Mouse (Mus musculus) myocyte (in vitro differentiated cells): ENCODE results near the gene Gria2. TPM values are rescaled to one million over a fixed set of nuclear protein-coding genes. Genes with fewer than 3 reads are reported as not detected.

ENCODE experiments used
- H3K27me3 ChIP-seq: one replicate; pipeline ENCODE4 v1.6.1; 2011; ENCODE audit not compliant: control insufficient read depth, insufficient read depth, insufficient read length
- H3K36me3 ChIP-seq: one replicate; pipeline ENCODE4 v1.6.1; 2011; ENCODE audit not compliant: control insufficient read depth, insufficient read depth
- H3K4me2 ChIP-seq: one replicate; pipeline ENCODE4 v1.6.1; 2011; ENCODE audit warnings: low read depth, control low read depth
- H3K4me3 ChIP-seq: one replicate; pipeline ENCODE4 v1.5.1; 2011; ENCODE audit warnings: mild to moderate bottlenecking, control low read depth, moderate library complexity
- H3K79me2 ChIP-seq: one replicate; pipeline ENCODE4 v1.6.1; 2011; ENCODE audit not compliant: control insufficient read depth, insufficient read depth
- H3ac ChIP-seq: one replicate; pipeline ENCODE4 v1.6.1; 2011; ENCODE audit not compliant: control insufficient read depth, insufficient read length
- CEBPB ChIP-seq: IDR thresholded peaks from 2 replicates; pipeline ENCODE4 v1.6.1; 2011; ENCODE audit warnings: mild to moderate bottlenecking, moderate library complexity; ENCODE audit not compliant: poor library complexity, insufficient read depth, severe bottlenecking
- E2F4 ChIP-seq: IDR thresholded peaks from one replicate; pipeline ENCODE4 v1.6.1; 2011; ENCODE audit warnings: mild to moderate bottlenecking, control low read depth, moderate library complexity; ENCODE audit not compliant: insufficient read depth
- MAX ChIP-seq: IDR thresholded peaks from one replicate; pipeline ENCODE4 v1.6.1; 2011; ENCODE audit warnings: low read depth, mild to moderate bottlenecking, control low read depth
- MYOD1 ChIP-seq, 3 experiments: IDR thresholded peaks; one replicate each; pipeline ENCODE4 v1.6.1; 2011; ENCODE audit warnings: control low read depth in 2 of 3, low read depth in 2 of 3, mild to moderate bottlenecking in 2 of 3, moderate library complexity in 1 of 3; ENCODE audit not compliant: insufficient read length in 2 of 3, control insufficient read depth in 1 of 3
- MYOG ChIP-seq, 3 experiments: IDR thresholded peaks; one replicate each; pipeline ENCODE4 v1.6.1; 2011; ENCODE audit warnings: control low read depth in 2 of 3, low read depth in 2 of 3, mild to moderate bottlenecking in 2 of 3; ENCODE audit not compliant: insufficient read length in 2 of 3, control insufficient read depth in 1 of 3, insufficient read depth in 1 of 3
- POLR2A ChIP-seq: IDR thresholded peaks from one replicate; pipeline ENCODE4 v1.6.1; 2011; ENCODE audit warnings: low read depth, mild to moderate bottlenecking, control low read depth, moderate library complexity; ENCODE audit not compliant: insufficient read length
- POLR2AphosphoS2 ChIP-seq: IDR thresholded peaks from one replicate; pipeline ENCODE4 v1.6.1; 2011; ENCODE audit warnings: low read depth, control low read depth; ENCODE audit not compliant: insufficient read length
- REST ChIP-seq: IDR thresholded peaks from one replicate; pipeline ENCODE4 v1.6.1; 2011; ENCODE audit warnings: mild to moderate bottlenecking, control low read depth, moderate library complexity; ENCODE audit not compliant: insufficient read depth, insufficient read length
- SRF ChIP-seq: IDR thresholded peaks from one replicate; pipeline ENCODE4 v1.6.1; 2011; ENCODE audit warnings: low read depth; ENCODE audit not compliant: control insufficient read depth, insufficient read length
- TCF12 ChIP-seq: IDR thresholded peaks from one replicate; pipeline ENCODE4 v1.6.1; 2011; ENCODE audit warnings: mild to moderate bottlenecking, control low read depth; ENCODE audit not compliant: poor library complexity, insufficient read depth, severe bottlenecking
- TCF3 ChIP-seq: IDR thresholded peaks from one replicate; pipeline ENCODE4 v1.6.1; 2011; ENCODE audit warnings: low read depth, control low read depth; ENCODE audit not compliant: insufficient read length
- USF1 ChIP-seq: IDR thresholded peaks from one replicate; pipeline ENCODE4 v1.6.1; 2011; ENCODE audit warnings: low read depth, mild to moderate bottlenecking, control low read depth, moderate library complexity
- polyA plus RNA-seq: library from polyadenylated mRNA; unstranded; fragments of >200 nt; fragmentation: generic; extraction: Trizol; gene quantifications from one replicate; pipeline ENCODE4 v1.2.1, GENCODE M21; 2012; ENCODE audit warnings: missing spikeins

Gria2 gene
- polyA plus RNA-seq, 1 experiment, result not detected

DNA sequence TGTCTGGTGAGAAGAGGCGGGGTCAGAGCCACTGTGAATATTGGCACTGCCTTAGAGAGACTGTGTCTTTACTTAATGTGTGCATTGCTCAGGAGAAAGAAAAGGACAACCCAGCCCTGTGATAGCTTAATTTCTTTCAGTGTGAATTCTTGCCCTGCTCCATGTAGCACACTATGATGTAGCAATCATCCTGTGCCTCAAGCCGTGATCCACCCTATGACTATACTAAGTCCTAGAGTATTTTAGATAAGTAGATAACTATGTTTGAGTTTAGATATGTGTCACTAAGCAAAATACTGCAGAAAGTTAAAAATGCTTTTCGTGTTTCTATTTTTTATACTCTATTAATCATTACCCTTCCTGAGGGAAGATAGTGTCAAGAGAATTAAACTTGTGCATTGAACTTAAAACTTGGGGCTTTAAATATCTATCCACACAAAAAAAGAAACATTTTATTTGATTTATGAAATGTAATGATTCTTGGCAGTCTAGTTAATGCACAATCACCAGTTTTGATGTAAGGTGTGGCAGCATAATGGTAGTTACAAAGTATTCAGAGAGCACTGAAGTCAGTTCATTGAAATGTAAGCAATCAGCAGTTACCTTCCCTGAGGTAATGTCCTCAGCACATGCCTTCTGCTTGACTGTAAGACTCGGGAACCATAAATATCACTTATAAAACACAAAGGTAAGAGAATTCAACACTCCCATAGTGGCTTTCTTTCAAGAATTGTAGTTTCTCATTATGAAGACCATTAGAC is 22.1 kb downstream of the Gria2 start:
- Histone ChIP-seq H3K4me2 (no peak overlapping the region), H3K4me3 (no peak overlapping the region), H3K79me2 (no peaks in the 10 kb centered on the region), H3K36me3 (no peaks in the 10 kb centered on the region), H3K27me3 (no peaks in the 10 kb centered on the region), H3ac (no peak overlapping the region)
- no peak for TF ChIP-seq USF1
- no peak for TF ChIP-seq E2F4
- TF ChIP-seq SRF, result no peak
- TF ChIP-seq MAX, result no peak
- no peak for TF ChIP-seq REST
- no peak for TF ChIP-seq POLR2A
- TF ChIP-seq CEBPB, result no peak
- TF ChIP-seq POLR2AphosphoS2, result no peak
- TF ChIP-seq TCF3, result no peak
- TF ChIP-seq MYOD1 (IDR thresholded peaks at IDR 0.05; ENCODE audit: control insufficient read depth in 1 of 3, insufficient read length in 2 of 3, low read depth in 2 of 3), result no peak

DNA sequence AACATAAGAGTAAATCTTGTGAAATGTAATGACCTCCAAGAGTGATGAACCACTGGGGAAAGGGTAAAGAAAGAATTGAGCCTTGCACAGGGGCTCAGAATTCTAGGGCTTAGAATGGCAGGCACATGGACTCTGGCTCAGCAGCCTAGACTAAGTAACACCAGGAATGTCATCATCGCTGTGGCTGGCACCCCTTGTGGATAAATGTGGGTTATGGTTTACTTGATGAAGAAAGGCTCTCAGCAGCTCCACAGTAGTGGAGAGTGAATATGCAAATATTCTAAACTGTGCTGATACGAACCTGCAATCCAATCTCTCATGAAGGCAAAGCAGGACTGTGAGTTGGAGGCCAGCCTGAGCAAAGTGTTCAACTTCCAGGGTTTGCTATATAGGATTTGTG is 26.0 kb downstream of the Gria2 start:
- Histone ChIP-seq H3K79me2 (no peaks in the 10 kb centered on the region), H3K4me2 (no peak overlapping the region), H3ac (no peak overlapping the region), H3K27me3 (no peaks in the 10 kb centered on the region), H3K4me3 (no peak overlapping the region), H3K36me3 (no peaks in the 10 kb centered on the region)
- no peak for TF ChIP-seq CEBPB
- no peak for TF ChIP-seq REST
- TF ChIP-seq MAX, result no peak

DNA sequence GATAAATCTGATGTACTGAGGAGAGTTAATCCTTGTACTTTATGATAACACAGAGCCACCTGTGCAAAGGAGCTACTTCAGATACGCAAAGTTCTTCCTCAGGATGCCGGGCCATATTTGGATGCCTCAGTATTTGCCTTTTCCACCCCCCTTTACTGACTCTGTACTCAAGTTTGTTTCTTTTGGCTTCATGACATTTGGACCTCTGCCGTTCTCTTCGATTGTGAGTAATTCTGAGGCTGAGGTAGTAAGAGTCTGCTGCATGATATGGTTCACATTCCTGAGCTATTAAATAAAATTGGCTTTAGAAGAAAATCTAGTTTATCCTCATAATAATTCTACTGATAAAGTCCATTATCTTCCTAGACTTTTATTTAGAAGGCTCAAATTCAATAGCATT is 26.7 kb downstream of the Gria2 start:
- Histone ChIP-seq H3ac (no peak overlapping the region), H3K4me2 (no peak overlapping the region), H3K79me2 (no peaks in the 10 kb centered on the region), H3K36me3 (no peaks in the 10 kb centered on the region), H3K27me3 (no peaks in the 10 kb centered on the region), H3K4me3 (no peak overlapping the region)
- TF ChIP-seq CEBPB (no peak), MAX (no peak), POLR2A (no peak), MYOD1 (IDR thresholded peaks at IDR 0.05; ENCODE audit: control insufficient read depth in 1 of 3, insufficient read length in 2 of 3, low read depth in 2 of 3) (no peak)

DNA sequence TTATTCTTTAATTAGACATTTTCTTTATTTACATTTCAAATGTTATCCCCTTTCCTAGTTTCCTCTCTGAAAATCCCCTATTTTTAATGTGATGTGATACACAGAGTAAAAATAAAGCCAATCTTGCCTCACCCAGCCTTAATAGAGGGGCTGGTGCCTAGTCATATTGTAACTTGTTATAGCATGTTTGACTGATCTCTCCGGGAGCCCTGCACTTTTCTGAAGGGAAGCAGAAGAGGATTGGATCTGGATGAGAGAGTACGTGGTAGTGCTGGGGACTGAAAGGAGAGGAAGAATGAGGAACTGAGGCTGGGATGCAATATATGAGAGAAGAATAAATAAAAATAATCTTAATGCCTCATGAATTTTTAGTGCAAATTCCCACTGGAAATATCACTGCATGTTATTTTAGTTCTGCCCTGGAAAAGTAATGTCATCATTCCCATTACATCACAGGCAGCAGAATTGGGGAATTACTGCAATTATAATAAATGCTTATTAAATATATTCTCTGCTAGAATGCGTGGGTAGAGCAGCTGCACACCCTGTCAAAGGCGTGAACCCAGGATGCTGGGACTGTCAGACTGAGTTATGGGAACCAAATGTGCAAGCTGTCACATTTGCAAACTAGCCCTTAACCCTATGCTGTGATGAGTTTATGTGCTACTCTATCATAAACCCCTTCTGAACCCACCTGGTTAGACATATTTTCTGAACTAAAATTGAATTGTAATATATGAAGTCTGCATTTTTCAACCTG is 28.4 kb downstream of the Gria2 start:
- H3ac ChIP-seq, result no peak overlapping the region
- H3K36me3 ChIP-seq, result no peaks in the 10 kb centered on the region
- TF ChIP-seq POLR2A (no peak), MYOG (IDR thresholded peaks at IDR 0.05; ENCODE audit: control insufficient read depth in 1 of 3, insufficient read depth in 1 of 3, insufficient read length in 2 of 3, low read depth in 2 of 3) (no peak), POLR2AphosphoS2 (no peak), MAX (no peak), SRF (no peak), TCF12 (no peak), TCF3 (no peak), REST (no peak), MYOD1 (IDR thresholded peaks at IDR 0.05; ENCODE audit: control insufficient read depth in 1 of 3, insufficient read length in 2 of 3, low read depth in 2 of 3) (no peak), USF1 (no peak), CEBPB (no peak), E2F4 (no peak)
- H3K79me2 ChIP-seq, result no peaks in the 10 kb centered on the region
- no peak overlapping the region for H3K4me2 ChIP-seq
- no peak overlapping the region for H3K4me3 ChIP-seq
- no peaks in the 10 kb centered on the region for H3K27me3 ChIP-seq

DNA sequence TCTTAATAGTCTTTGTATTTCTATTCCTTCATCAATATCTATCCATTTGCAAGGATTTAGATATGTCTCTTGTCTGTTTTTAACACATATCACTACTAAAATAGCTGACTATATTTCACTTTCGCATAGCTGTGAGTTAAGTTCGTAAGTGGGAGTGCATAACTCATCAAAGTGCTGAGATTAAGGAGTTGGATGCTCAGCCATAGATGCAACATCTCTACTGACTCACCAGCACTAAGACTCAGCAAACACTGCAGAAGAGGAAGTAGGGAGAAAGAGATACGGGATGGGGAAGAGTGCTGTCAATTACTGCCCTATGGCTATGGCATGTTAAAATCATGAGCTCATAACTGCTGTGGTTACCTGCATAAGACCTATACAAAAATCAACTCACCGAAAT is 29.4 kb downstream of the Gria2 start:
- Histone ChIP-seq H3ac (no peak overlapping the region), H3K27me3 (no peaks in the 10 kb centered on the region), H3K36me3 (no peaks in the 10 kb centered on the region), H3K79me2 (no peaks in the 10 kb centered on the region), H3K4me3 (no peak overlapping the region), H3K4me2 (no peak overlapping the region)
- TF ChIP-seq USF1 (no peak), CEBPB (no peak), POLR2A (no peak)
